Mouse (Mus musculus) midbrain, embryonic 16.5 days (tissue): Measurements from ENCODE around the gene Aak1. TPM values are rescaled to one million over a fixed set of nuclear protein-coding genes. Genes with fewer than 3 reads are reported as not detected.

ENCODE experiments used
- ATAC-seq: fragments of 200-750 bp; cut with Nextera tagmentation; 2 replicates; pipeline ENCODE4 v1.8.0; 2017; ENCODE audit warnings: moderate TSS enrichment
- H3K27ac ChIP-seq: fragments of 300-500 bp; sonication (generic); 2 replicates; pipeline ENCODE4 v1.5.1; 2014; ENCODE audit warnings: mild to moderate bottlenecking, low read length, mixed read lengths
- H3K27me3 ChIP-seq: fragments of 300-500 bp; sonication (generic); 2 replicates; pipeline ENCODE4 v1.6.1; 2014; ENCODE audit warnings: low read depth, low read length, mixed read lengths; ENCODE audit not compliant: control insufficient read depth, insufficient read depth
- H3K36me3 ChIP-seq: fragments of 300-500 bp; sonication (generic); 2 replicates; pipeline ENCODE4 v1.6.1; 2014; ENCODE audit warnings: mild to moderate bottlenecking, low read length, moderate library complexity, mixed read lengths; ENCODE audit not compliant: control insufficient read depth, insufficient read depth
- H3K4me1 ChIP-seq: fragments of 300-500 bp; sonication (generic); 2 replicates; pipeline ENCODE4 v1.6.1; 2014; ENCODE audit warnings: mild to moderate bottlenecking, low read length, mixed read lengths; ENCODE audit not compliant: control insufficient read depth, insufficient read depth
- H3K4me2 ChIP-seq: fragments of 300-500 bp; sonication (generic); 2 replicates; pipeline ENCODE4 v1.6.1; 2014; ENCODE audit warnings: mild to moderate bottlenecking, low read length, mixed read lengths
- H3K4me3 ChIP-seq: fragments of 300-500 bp; sonication (generic); 2 replicates; pipeline ENCODE4 v1.5.1; 2014; ENCODE audit warnings: low read depth, mild to moderate bottlenecking, low read length, moderate library complexity, mixed read lengths
- H3K9ac ChIP-seq: fragments of 300-500 bp; sonication (generic); 2 replicates; pipeline ENCODE4 v1.6.1; 2014; ENCODE audit warnings: low read depth, low read length, mixed read lengths
- H3K9me3 ChIP-seq: fragments of 300-500 bp; sonication (generic); replicated peaks from 2 replicates; pipeline ENCODE4 v1.6.1; 2014; ENCODE audit warnings: mild to moderate bottlenecking, low read length, mixed read lengths; ENCODE audit not compliant: control insufficient read depth, poor library complexity, severe bottlenecking
- WGBS: fragments of 180-500 bp; shearing (Covaris S2); extraction: QIAGEN DNeasy Blood & Tissue Kit; methylation state at CpG from one replicate; pipeline ENCODE4 v1.1.7; 2014; 5-methylcytosine and 5-hydroxymethylcytosine counted together
- polyA plus RNA-seq: library from polyadenylated mRNA; unstranded; fragments of >200 nt; fragmentation: Nextera tagmentation; extraction: Ambion mirVana; gene quantifications from 2 replicates; pipeline ENCODE4 v1.2.1, GENCODE M21; 2015

The Aak1 gene
- polyA plus RNA-seq, 1 experiment from 2014 or later, result 44.6 TPM

- H3K9ac ChIP-seq, result no peak overlapping the region
- H3K4me2 ChIP-seq, result no peak overlapping the region
- H3K9me3 ChIP-seq, result no peaks in the 10 kb centered on the region
- WGBS, result 93% methylated on average over 6 of the region's 6 CpGs
- H3K27me3 ChIP-seq, result no peaks in the 10 kb centered on the region
- H3K36me3 ChIP-seq, result peaks cover 6% of the 10 kb centered on the region; the same call in 1 of the 2 replicates
- peaks cover 2% of the 10 kb centered on the region; the same call in 1 of the 2 replicates for H3K4me1 ChIP-seq
- no peak for ATAC-seq
- H3K27ac ChIP-seq, result no peak overlapping the region
- no peak overlapping the region for H3K4me3 ChIP-seq
These were observed 152.7 kb downstream of the Aak1 start for GRCm38 (mm10) chr6:87001995-87002394.

- 43% methylated on average over 8 of the region's 8 CpGs for WGBS
- Histone ChIP-seq H3K27me3 (no peaks in the 10 kb centered on the region), H3K4me1 (peaks cover 2% of the 10 kb centered on the region; the same call in 1 of the 2 replicates), H3K4me2 (no peak overlapping the region), H3K9ac (no peak overlapping the region; the same call in 1 of the 2 replicates), H3K36me3 (no peaks in the 10 kb centered on the region; the same call in 1 of the 2 replicates), H3K4me3 (no peak overlapping the region), H3K9me3 (no peaks in the 10 kb centered on the region), H3K27ac (no peak overlapping the region)
- peak; percentile 54; the same call in 1 of the 2 replicates for ATAC-seq
These were observed 153.3 kb downstream of the Aak1 start for GRCm38 (mm10) chr6:87002521-87003055.

GRCm38 (mm10) chr6:87004099-87004498 lies 154.8 kb downstream of the Aak1 start:
- ATAC-seq, result no peak
- Histone ChIP-seq H3K9ac (no peak overlapping the region), H3K9me3 (no peaks in the 10 kb centered on the region), H3K27ac (no peak overlapping the region), H3K36me3 (no peaks in the 10 kb centered on the region), H3K4me1 (peaks cover 2% of the 10 kb centered on the region), H3K4me3 (no peak overlapping the region), H3K27me3 (no peaks in the 10 kb centered on the region), H3K4me2 (no peak overlapping the region)
- 67% methylated on average over 2 of the region's 2 CpGs for WGBS

GRCm38 (mm10) chr6:87005577-87005976 lies 156.3 kb downstream of the Aak1 start:
- no peak for ATAC-seq
- H3K4me2 ChIP-seq, result no peak overlapping the region
- no peak overlapping the region for H3K9ac ChIP-seq
- H3K4me1 ChIP-seq, result peaks cover 10% of the 10 kb centered on the region
- no peaks in the 10 kb centered on the region for H3K36me3 ChIP-seq
- H3K27me3 ChIP-seq, result no peaks in the 10 kb centered on the region
- H3K27ac ChIP-seq, result no peak overlapping the region
- no peaks in the 10 kb centered on the region for H3K9me3 ChIP-seq
- no peak overlapping the region for H3K4me3 ChIP-seq

- Histone ChIP-seq H3K4me3 (peak within 1 kb of the TSS; percentile 91), H3K36me3 (no peaks in the 10 kb centered on the region), H3K27ac (peak within 1 kb of the TSS; percentile 91), H3K4me2 (peak within 1 kb of the TSS; percentile 60), H3K9ac (peak within 1 kb of the TSS; percentile 99), H3K9me3 (no peaks in the 10 kb centered on the region), H3K27me3 (no peaks in the 10 kb centered on the region), H3K4me1 (peaks cover 10% of the 10 kb centered on the region)
- 81% methylated on average over 6 of the region's 6 CpGs for WGBS
- ATAC-seq, result no peak
These were observed 159.6 kb downstream of the Aak1 start, which contains the start of gene Nfu1 for GRCm38 (mm10) chr6:87008887-87009286. Nfu1 (plus strand) TSS chr6:87009236.

- Histone ChIP-seq H3K9ac (peak overlapping the region; percentile 99), H3K4me3 (peak overlapping the region; percentile 91), H3K36me3 (no peaks in the 10 kb centered on the region), H3K4me1 (peaks cover 10% of the 10 kb centered on the region), H3K9me3 (no peaks in the 10 kb centered on the region), H3K27me3 (no peaks in the 10 kb centered on the region), H3K27ac (peak overlapping the region; percentile 91), H3K4me2 (peak overlapping the region; percentile 60)
- peak; percentile 98 for ATAC-seq
- under 1% methylated on average over 36 of the region's 36 CpGs for WGBS
These were observed 160.5 kb downstream of the Aak1 start for GRCm38 (mm10) chr6:87009692-87010328.

- WGBS, result 70% methylated on average over 4 of the region's 4 CpGs
- Histone ChIP-seq H3K4me1 (no peaks in the 10 kb centered on the region; the same call in 1 of the 2 replicates), H3K9me3 (0 out of 2 replicates have a peak, but pooled peaks cover 3% of the 10 kb centered on the region), H3K27ac (no peak overlapping the region), H3K4me3 (no peak overlapping the region), H3K27me3 (no peaks in the 10 kb centered on the region), H3K9ac (no peak overlapping the region), H3K4me2 (no peak overlapping the region), H3K36me3 (peaks cover 35% of the 10 kb centered on the region)
- ATAC-seq, result no peak
These were observed 167.6 kb downstream of the Aak1 start for GRCm38 (mm10) chr6:87016916-87017315.

- Histone ChIP-seq H3K27ac (no peak overlapping the region), H3K27me3 (no peaks in the 10 kb centered on the region), H3K9ac (no peak overlapping the region), H3K4me1 (no peaks in the 10 kb centered on the region), H3K36me3 (peaks cover 42% of the 10 kb centered on the region), H3K9me3 (0 out of 2 replicates have a peak, but pooled peaks cover 3% of the 10 kb centered on the region), H3K4me3 (no peak overlapping the region), H3K4me2 (no peak overlapping the region)
- WGBS, result 93% methylated on average over 8 of the region's 8 CpGs
- ATAC-seq, result no peak
These were observed 169.6 kb downstream of the Aak1 start for GRCm38 (mm10) chr6:87018874-87019273.

- Histone ChIP-seq H3K4me3 (no peak overlapping the region), H3K4me1 (no peaks in the 10 kb centered on the region), H3K4me2 (no peak overlapping the region), H3K9me3 (0 out of 2 replicates have a peak, but pooled peaks cover 3% of the 10 kb centered on the region), H3K9ac (no peak overlapping the region), H3K27me3 (no peaks in the 10 kb centered on the region), H3K36me3 (peaks cover 49% of the 10 kb centered on the region), H3K27ac (no peak overlapping the region)
- 98% methylated on average over 12 of the region's 12 CpGs for WGBS
- ATAC-seq, result no peak
These were observed 172.5 kb downstream of the Aak1 start for GRCm38 (mm10) chr6:87021791-87022190.
